Mouse (Mus musculus): ENCODE measurements around the gene Mrps27.

GRCm38 (mm10) chr13:99382373-99382772, 37.8 kb downstream of the Mrps27 start:
- TF ChIP-seq POLR2A (IDR thresholded peaks at IDR 0.05; ENCODE audit: borderline replicate concordance, control insufficient read depth, low read depth, low read length) (no peak), CTCF (IDR thresholded peaks at IDR 0.05; ENCODE audit: control insufficient read depth, insufficient read depth, low read length) (no peak)

All from bone marrow, adult 2 months (tissue).